Comparison of ENCODE assay signal across 12 mouse cellular contexts in genomic region chr17:25634070-25634469, GRCm38 (mm10). TPM values are rescaled to one million over a fixed set of nuclear protein-coding genes. Genes with fewer than 3 reads are reported as not detected.
DNase-seq lines count a peak whose midpoint lies in the region; ATAC-seq and TF ChIP-seq lines count a peak whose summit lies in the region.
"Had no signal": no experiment of that assay in that cellular context is flagged by ENCODE, and none has a peak within 500 bp of the region (broad histone marks: within the 10 kb centered on the region; RNA-seq: fewer than 3 reads in every experiment).

No protein-coding gene starts in this region.

- no peak for ATAC-seq in heart, embryonic 11.5 days (replicated peaks; ENCODE audit: insufficient number of reproducible peaks, low FRiP score, low TSS enrichment)
- no peak for ATAC-seq in intestine, embryonic 15.5 days

- H3K9me3 ChIP-seq in heart, embryonic 11.5 days (replicated peaks; ENCODE audit: control insufficient read depth, low read length), result no peaks in the 10 kb centered on the region
- no peaks in the 10 kb centered on the region for H3K9me3 ChIP-seq in hindbrain, embryonic 10.5 days
- H3K9me3 ChIP-seq in intestine, embryonic 15.5 days, result no peaks in the 10 kb centered on the region

- no peak overlapping the region for H3K9ac ChIP-seq in heart, embryonic 11.5 days (ENCODE audit: low read depth, low read length)
- no peak overlapping the region for H3K9ac ChIP-seq in intestine, embryonic 15.5 days

- H3K4me3 ChIP-seq in heart, embryonic 11.5 days (ENCODE audit: low read depth, low read length), result no peak overlapping the region
- no peak overlapping the region for H3K4me3 ChIP-seq in hindbrain, embryonic 10.5 days
- no peak overlapping the region for H3K4me3 ChIP-seq in intestine, embryonic 15.5 days (replicated peaks)
- H3K4me3 ChIP-seq: myocyte had no signal

- no peaks in the 10 kb centered on the region for H3K27me3 ChIP-seq in heart, embryonic 11.5 days (ENCODE audit: control insufficient read depth, insufficient read depth, low read length)
- H3K27me3 ChIP-seq in hindbrain, embryonic 10.5 days (ENCODE audit: insufficient read depth, poor library complexity, severe bottlenecking), result no peaks in the 10 kb centered on the region
- H3K27me3 ChIP-seq in intestine, embryonic 15.5 days (replicated peaks), result no peaks in the 10 kb centered on the region

- no peak overlapping the region for H3K4me2 ChIP-seq in heart, embryonic 11.5 days
- no peak overlapping the region for H3K4me2 ChIP-seq in intestine, embryonic 15.5 days (replicated peaks)

- WGBS in heart, embryonic 11.5 days (ENCODE audit: insufficient replicate concordance), result 90% methylated on average over 10 of the region's 10 CpGs
- WGBS in hindbrain, embryonic 10.5 days, result 93% methylated on average over 10 of the region's 10 CpGs
- 82% methylated on average over 10 of the region's 10 CpGs for WGBS in intestine, embryonic 15.5 days

- no peaks in the 10 kb centered on the region; the same call in 1 of the 2 replicates for H3K36me3 ChIP-seq in heart, embryonic 11.5 days (ENCODE audit: control insufficient read depth, insufficient read depth, low read length)
- peaks cover 41% of the 10 kb centered on the region for H3K36me3 ChIP-seq in hindbrain, embryonic 10.5 days
- peaks cover 5% of the 10 kb centered on the region; the same call in 1 of the 2 replicates for H3K36me3 ChIP-seq in intestine, embryonic 15.5 days

- DNase-seq in heart, adult 11 months, result peak; percentile 87
- DNase-seq in MN1 (ENCODE audit: low spot score), result peak; percentile 85
- peak; percentile 74 for DNase-seq in brain, embryonic 14.5 days (ENCODE audit: low read depth)
- DNase-seq in hindbrain, embryonic 10.5 days (ENCODE audit: low spot score), result no peak
- no peak for DNase-seq in yolk sac, embryonic 10.5 days (ENCODE audit: low spot score)
- DNase-seq in right cerebral cortex, postnatal 14 days, result no peak
- DNase-seq: kidney, adult 2 months; layer of hippocampus, adult 9-11 months; liver had no signal

- no peak overlapping the region for H3K27ac ChIP-seq in heart, embryonic 11.5 days (ENCODE audit: low read depth, low read length)
- peak overlapping the region; percentile 86 for H3K27ac ChIP-seq in hindbrain, embryonic 10.5 days
- H3K27ac ChIP-seq in intestine, embryonic 15.5 days, result no peak overlapping the region

- no peak for TF ChIP-seq CTCF in brain, embryonic 14.5 days (IDR thresholded peaks at IDR 0.05; ENCODE audit: borderline replicate concordance, extremely low read depth, insufficient read depth, insufficient read length)

- no peaks in the 10 kb centered on the region for H3K4me1 ChIP-seq in heart, embryonic 11.5 days (ENCODE audit: control insufficient read depth, insufficient read depth, low read length)
- H3K4me1 ChIP-seq in hindbrain, embryonic 10.5 days (replicated peaks), result peaks cover 51% of the 10 kb centered on the region
- no peaks in the 10 kb centered on the region; the same call in 1 of the 2 replicates for H3K4me1 ChIP-seq in intestine, embryonic 15.5 days (replicated peaks)

- TF ChIP-seq POLR2A in brain, embryonic 14.5 days (IDR thresholded peaks at IDR 0.05; ENCODE audit: borderline replicate concordance, extremely low read depth, insufficient read depth, insufficient read length, poor library complexity, severe bottlenecking), result no peak

RNA-seq across cellular contexts. Expression of gene Lmf1, which starts 55.2 kb away (rescaled TPM):
- polyA plus RNA-seq in heart, embryonic 11.5 days (2014; fragmentation: Nextera tagmentation; extraction: Ambion mirVana), result 32.8 and 34.9 TPM in 2 replicates
- 11.7 and 16.0 TPM in 2 replicates for polyA plus RNA-seq in brain, embryonic 14.5 days (2012; rRNA removed)
- polyA plus RNA-seq in hindbrain, embryonic 10.5 days (2016; fragmentation: Nextera tagmentation; extraction: Ambion mirVana), result 27.3 and 29.4 TPM in 2 replicates
- 33.0 and 35.9 TPM in 2 replicates for polyA plus RNA-seq in intestine, embryonic 15.5 days (2015; fragmentation: Nextera tagmentation; extraction: Ambion mirVana)

Comparison
In these comparisons a context has a peak if more than half of its experiments do, and no peak if none do; other contexts are left out.
1. DNase-seq: peak in heart, adult 11 months (single experiment), MN1 (single experiment) and brain, embryonic 14.5 days (single experiment); none in hindbrain, embryonic 10.5 days (single experiment), yolk sac, embryonic 10.5 days (single experiment) and right cerebral cortex, postnatal 14 days (single experiment).